Mouse (Mus musculus) G1E (cell line): ENCODE results near the gene Rab40b.

ENCODE experiments used
- CTCF ChIP-seq: IDR thresholded peaks from 2 replicates; pipeline ENCODE4 v1.5.1; 2012; ENCODE audit warnings: low read depth, low read length, inconsistent platforms, mixed read lengths
- GATA1 ChIP-seq: IDR thresholded peaks from 2 replicates; pipeline ENCODE4 v1.6.1; 2012; ENCODE audit warnings: borderline replicate concordance, low read length, inconsistent platforms, mixed read lengths
- TAL1 ChIP-seq: conservative IDR thresholded peaks from 2 replicates; pipeline ENCODE4 v1.6.1; 2012; ENCODE audit warnings: low read depth, low read length, inconsistent platforms, mixed read lengths

DNA sequence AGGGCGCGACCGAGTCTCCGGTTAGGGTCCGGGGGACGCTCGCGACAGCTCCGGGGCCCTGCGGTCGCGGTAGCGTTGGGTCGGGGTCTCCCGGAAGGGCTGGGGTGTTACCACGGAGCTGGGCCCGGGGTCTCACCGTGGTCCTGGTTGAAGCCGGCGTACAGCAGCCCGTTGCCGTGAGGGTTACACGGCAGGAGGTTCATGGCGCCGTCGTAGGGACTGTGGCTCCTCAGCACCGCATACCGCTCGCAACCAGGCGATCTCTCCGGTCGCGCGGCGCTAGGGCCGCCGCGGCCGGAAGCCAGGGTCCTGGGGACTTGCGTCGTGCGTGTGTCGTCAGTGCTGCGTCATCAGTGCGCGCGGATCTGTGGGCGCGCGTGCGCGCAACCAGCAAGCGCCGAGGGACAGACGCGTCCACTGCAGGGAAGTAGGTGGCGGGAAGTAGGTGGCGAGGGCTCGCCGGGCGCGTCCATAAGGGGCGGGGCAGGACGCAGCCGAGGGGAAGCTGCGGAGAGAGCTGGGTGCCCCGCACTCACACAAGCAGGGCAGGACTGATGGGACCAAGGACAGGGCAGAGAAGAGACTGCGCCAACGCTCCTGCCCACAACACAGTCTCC is 33.9 kb downstream of the Rab40b start, which contains the start of gene Wdr45b:
- no peak for TF ChIP-seq GATA1
- TF ChIP-seq TAL1, result no peak
- TF ChIP-seq CTCF, result no peak
